Mouse (Mus musculus) lung, adult 2 months (tissue): Measurements from ENCODE around the gene Eef1a2.

Experiments used
- CTCF ChIP-seq: fragments of 200-500 bp; IDR thresholded peaks from 2 replicates; pipeline ENCODE4 v1.5.1; 2011; ENCODE audit warnings: mild to moderate bottlenecking, low read length, control low read depth; ENCODE audit not compliant: insufficient read depth
- POLR2A ChIP-seq: fragments of 200-500 bp; IDR thresholded peaks from 2 replicates; pipeline ENCODE4 v1.6.1; 2011; ENCODE audit warnings: low read depth, mild to moderate bottlenecking, control low read depth, low read length, borderline replicate concordance; ENCODE audit errors: extremely low read depth

GRCm38 (mm10) chr2:181102161-181102560 lies 54.7 kb downstream of the Eef1a2 start:
- no peak for TF ChIP-seq CTCF
- no peak for TF ChIP-seq POLR2A
